Mouse (Mus musculus): Measurements from ENCODE around the gene Gmnn. TPM values are rescaled to one million over a fixed set of nuclear protein-coding genes. Genes with fewer than 3 reads are reported as not detected.

Gmnn gene
- polyA plus RNA-seq, 1 experiment = 8.3 TPM

DNA sequence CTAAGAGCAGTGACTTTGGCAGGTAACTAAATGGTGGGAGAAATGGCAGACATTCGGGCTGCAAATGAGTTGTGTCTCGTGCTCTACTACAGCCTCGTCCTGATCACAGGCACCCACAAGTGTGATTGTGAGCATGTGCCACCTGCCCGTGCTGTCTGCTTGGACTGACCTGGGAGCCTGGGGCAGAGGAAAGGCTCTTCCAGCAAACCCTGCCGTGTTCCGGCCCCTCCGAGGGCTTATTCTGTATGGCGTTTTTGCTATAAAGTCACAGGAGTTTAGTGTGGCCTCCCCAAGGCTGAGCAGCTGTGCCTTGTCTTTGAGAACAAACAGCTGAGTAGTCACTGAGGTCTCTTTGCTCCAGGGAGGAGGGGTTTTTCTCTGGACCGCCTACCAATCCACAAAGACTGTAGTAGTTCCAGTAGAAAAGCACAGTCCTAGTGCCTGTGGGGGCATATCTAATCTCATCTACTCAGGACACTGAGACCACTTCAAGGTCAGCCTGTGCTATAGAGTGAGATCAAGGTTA lies 47.3 kb downstream of the Gmnn start:
- H3K4me3 ChIP-seq (replicated peaks; ENCODE audit: insufficient read depth, low read depth, low read length) = no peak overlapping the region
- 67% methylated on average over 9 of the region's 9 CpGs for WGBS
- H3K27ac ChIP-seq (ENCODE audit: insufficient read depth, low read length) = no peak overlapping the region
- no peaks in the 10 kb centered on the region for H3K27me3 ChIP-seq (ENCODE audit: control insufficient read depth, insufficient read depth, low read length)
- DNase-seq = no peak
- TF ChIP-seq POLR2A (IDR thresholded peaks at IDR 0.05; ENCODE audit: borderline replicate concordance, insufficient read depth, low read length) = no peak
- no peak for TF ChIP-seq CTCF (IDR thresholded peaks at IDR 0.05; ENCODE audit: borderline replicate concordance, insufficient read depth, low read depth, low read length)
- H3K4me1 ChIP-seq (ENCODE audit: control insufficient read depth, insufficient read depth, low read length) = no peaks in the 10 kb centered on the region

DNA sequence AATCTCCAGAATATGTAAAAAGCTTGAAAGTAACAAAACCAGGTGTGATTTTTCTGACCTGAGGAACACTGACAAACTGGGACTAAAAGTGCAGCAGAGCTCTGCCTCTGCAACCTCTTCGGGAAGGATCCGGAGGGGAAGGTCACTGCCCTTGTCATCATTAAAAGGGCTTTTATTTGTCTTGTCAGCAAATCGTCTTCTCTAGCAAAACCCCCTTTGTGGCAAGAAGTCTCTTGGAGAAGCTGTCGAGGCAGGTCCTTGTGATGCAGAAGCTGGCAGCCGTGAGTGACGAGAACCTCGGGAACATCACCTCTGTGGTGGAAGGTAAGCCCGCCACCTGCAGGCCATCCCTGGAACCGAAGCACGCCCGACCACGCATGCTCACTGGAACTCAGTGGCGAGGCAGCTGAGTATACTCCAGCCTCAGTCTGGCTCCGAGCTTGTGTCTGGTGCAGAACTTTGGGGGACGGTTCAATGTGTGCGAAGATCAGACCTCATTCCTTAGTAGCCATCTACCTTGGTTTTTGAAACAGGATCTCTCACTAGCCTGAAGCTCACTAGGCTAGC lies 48.2 kb downstream of the Gmnn start:
- peak; percentile 83 to 89 for DNase-seq
- no peak overlapping the region for H3K27ac ChIP-seq (ENCODE audit: insufficient read depth, low read length)
- WGBS = 5% methylated on average over 16 of the region's 16 CpGs
- no peaks in the 10 kb centered on the region for H3K4me1 ChIP-seq (ENCODE audit: control insufficient read depth, insufficient read depth, low read length)
- no peaks in the 10 kb centered on the region for H3K27me3 ChIP-seq (ENCODE audit: control insufficient read depth, insufficient read depth, low read length)
- H3K4me3 ChIP-seq (replicated peaks; ENCODE audit: insufficient read depth, low read depth, low read length) = peak overlapping the region; percentile 41
- TF ChIP-seq CTCF (IDR thresholded peaks at IDR 0.05; ENCODE audit: borderline replicate concordance, insufficient read depth, low read depth, low read length) (peak; percentile 91), POLR2A (IDR thresholded peaks at IDR 0.05; ENCODE audit: borderline replicate concordance, insufficient read depth, low read length) (no peak)

DNA sequence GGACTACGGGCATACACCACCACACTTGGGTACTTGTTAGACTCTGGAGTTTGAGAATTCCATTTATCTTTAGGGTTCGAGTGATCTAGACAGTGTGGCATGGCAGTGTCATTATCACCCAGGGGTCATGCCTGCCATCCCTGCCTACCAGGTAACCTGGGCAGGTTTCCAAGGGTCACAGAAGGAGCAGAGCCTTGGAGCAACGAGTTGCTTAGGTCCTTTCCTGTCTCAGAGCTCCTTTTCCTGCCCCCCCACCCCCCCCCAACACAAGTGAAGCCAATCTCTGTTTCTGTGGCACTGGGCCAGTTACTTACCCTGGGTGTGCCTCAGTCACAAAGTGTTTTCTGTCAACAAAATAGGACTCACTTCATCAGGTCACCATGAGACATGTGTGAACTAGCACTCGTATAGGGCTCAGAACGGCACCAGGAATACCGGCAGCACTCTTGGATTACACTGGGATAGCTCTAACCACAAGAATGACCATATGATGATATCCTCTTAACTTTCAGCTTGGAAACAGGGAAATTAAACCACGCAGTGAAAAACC lies 49.1 kb downstream of the Gmnn start:
- Histone ChIP-seq H3K4me3 (replicated peaks; ENCODE audit: insufficient read depth, low read depth, low read length) (no peak overlapping the region), H3K4me1 (ENCODE audit: control insufficient read depth, insufficient read depth, low read length) (no peaks in the 10 kb centered on the region), H3K27me3 (ENCODE audit: control insufficient read depth, insufficient read depth, low read length) (no peaks in the 10 kb centered on the region), H3K27ac (ENCODE audit: insufficient read depth, low read length) (no peak overlapping the region)
- DNase-seq = no peak
- WGBS = 80% methylated on average over 7 of the region's 7 CpGs
- TF ChIP-seq CTCF (IDR thresholded peaks at IDR 0.05; ENCODE audit: borderline replicate concordance, insufficient read depth, low read depth, low read length) (no peak), POLR2A (IDR thresholded peaks at IDR 0.05; ENCODE audit: borderline replicate concordance, insufficient read depth, low read length) (no peak)

DNA sequence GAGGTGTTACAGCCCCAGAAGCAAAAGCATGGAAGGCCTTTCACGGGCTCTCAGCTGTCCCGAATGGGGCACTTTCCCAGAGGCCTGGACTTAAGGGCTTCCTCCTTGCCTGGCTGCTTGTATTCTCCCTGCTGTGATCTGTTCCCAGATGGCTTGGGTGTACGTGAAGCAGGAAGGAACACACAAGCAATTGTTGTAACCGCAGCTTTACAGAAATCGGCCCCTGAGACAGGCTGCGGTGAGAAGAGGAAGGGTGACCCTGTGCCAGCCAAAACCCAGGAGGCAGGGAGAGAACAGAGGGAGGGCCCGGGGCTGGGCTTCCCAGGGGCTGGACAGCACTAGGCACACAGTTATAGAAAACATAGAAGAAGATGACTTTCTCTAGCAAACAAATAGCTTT lies 50.8 kb downstream of the Gmnn start:
- no peaks in the 10 kb centered on the region for H3K4me1 ChIP-seq (ENCODE audit: control insufficient read depth, insufficient read depth, low read length)
- no peak for DNase-seq
- no peak overlapping the region for H3K27ac ChIP-seq (ENCODE audit: insufficient read depth, low read length)
- TF ChIP-seq CTCF (IDR thresholded peaks at IDR 0.05; ENCODE audit: borderline replicate concordance, insufficient read depth, low read depth, low read length) (no peak), POLR2A (IDR thresholded peaks at IDR 0.05; ENCODE audit: borderline replicate concordance, insufficient read depth, low read length) (no peak)
- WGBS = 43% methylated on average over 7 of the region's 7 CpGs
- no peak overlapping the region for H3K4me3 ChIP-seq (replicated peaks; ENCODE audit: insufficient read depth, low read depth, low read length)
- H3K27me3 ChIP-seq (ENCODE audit: control insufficient read depth, insufficient read depth, low read length) = no peaks in the 10 kb centered on the region

DNA sequence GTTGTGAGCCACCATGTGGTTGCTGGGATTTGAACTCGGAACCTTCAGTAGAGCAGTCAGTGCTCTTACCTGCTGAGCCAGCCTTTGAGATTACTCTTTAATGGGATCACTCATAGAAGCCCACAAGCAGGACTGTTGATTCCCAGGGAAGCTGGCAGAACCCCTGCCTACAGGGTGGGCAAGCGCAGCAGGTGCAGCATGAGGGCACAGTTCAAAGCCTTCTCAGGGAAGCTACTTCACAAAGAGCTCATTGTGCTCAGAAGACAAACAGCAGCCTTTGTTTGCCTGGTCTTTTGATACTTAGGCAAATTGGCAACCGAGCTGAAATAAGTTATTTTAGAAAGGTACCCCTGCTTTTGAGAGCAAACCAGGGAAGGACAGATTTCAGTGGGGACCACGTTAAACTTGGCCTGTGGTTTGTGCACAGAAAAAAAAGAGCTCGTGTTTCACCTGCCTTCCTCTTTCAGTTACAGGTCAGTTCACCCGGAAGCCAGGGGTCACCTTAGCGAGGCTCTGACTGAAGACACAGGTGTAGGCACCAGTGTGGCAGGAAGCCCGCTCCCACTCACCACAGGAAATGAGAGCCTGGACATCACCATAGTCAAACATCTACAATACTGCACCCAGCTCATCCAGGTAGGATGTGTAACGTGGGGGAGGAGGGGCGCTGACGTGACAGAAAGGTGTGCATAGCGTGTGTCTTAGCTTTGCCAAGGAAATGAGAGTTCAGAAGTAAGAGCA lies 51.9 kb downstream of the Gmnn start:
- Histone ChIP-seq H3K4me1 (ENCODE audit: control insufficient read depth, insufficient read depth, low read length) (no peaks in the 10 kb centered on the region), H3K27me3 (ENCODE audit: control insufficient read depth, insufficient read depth, low read length) (no peaks in the 10 kb centered on the region), H3K27ac (ENCODE audit: insufficient read depth, low read length) (no peak overlapping the region), H3K4me3 (replicated peaks; ENCODE audit: insufficient read depth, low read depth, low read length) (no peak overlapping the region)
- DNase-seq = no peak
- no peak for TF ChIP-seq CTCF (IDR thresholded peaks at IDR 0.05; ENCODE audit: borderline replicate concordance, insufficient read depth, low read depth, low read length)
- TF ChIP-seq POLR2A (IDR thresholded peaks at IDR 0.05; ENCODE audit: borderline replicate concordance, insufficient read depth, low read length) = no peak
- WGBS = 69% methylated on average over 12 of the region's 12 CpGs

DNA sequence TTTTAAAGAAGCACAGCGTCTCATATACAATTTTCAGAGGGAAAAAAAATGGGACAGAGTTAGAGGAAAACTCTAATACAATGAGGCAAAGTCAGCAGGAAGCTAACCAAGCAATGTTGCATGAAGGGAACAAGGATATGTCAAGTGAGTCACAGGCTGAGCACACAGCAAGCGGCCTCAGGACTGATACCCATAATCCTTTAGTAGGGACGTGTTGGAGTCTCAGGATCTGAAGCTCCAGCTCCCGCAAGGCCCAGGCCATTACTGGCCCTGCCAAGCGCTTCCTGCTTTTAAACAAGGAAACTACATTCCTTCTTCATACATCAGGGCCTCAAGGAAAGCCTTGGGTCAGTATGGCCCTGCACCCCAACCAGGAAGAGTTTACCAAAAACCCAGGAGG lies 59.6 kb downstream of the Gmnn start:
- Histone ChIP-seq H3K27ac (ENCODE audit: insufficient read depth, low read length) (no peak overlapping the region), H3K27me3 (ENCODE audit: control insufficient read depth, insufficient read depth, low read length) (no peaks in the 10 kb centered on the region; the same call in 1 of the 2 replicates), H3K4me3 (replicated peaks; ENCODE audit: insufficient read depth, low read depth, low read length) (no peak overlapping the region), H3K4me1 (ENCODE audit: control insufficient read depth, insufficient read depth, low read length) (no peaks in the 10 kb centered on the region)
- no peak for TF ChIP-seq POLR2A (IDR thresholded peaks at IDR 0.05; ENCODE audit: borderline replicate concordance, insufficient read depth, low read length)
- TF ChIP-seq CTCF (IDR thresholded peaks at IDR 0.05; ENCODE audit: borderline replicate concordance, insufficient read depth, low read depth, low read length) = no peak
- 82% methylated on average over 5 of the region's 5 CpGs for WGBS
- no peak for DNase-seq

Other genes with a start within 250 kb of the Gmnn start
- 8.5 and 8.9 TPM in 2 replicates for gene Ripor2, start 179.7 kb downstream of the Gmnn start, polyA plus RNA-seq (2012; rRNA removed)
- gene Armh2, start 20.7 kb downstream of the Gmnn start, polyA plus RNA-seq (2012; rRNA removed) = not detected in 2 replicates
- gene BC005537, start 39.7 kb upstream of the Gmnn start, polyA plus RNA-seq (2012; rRNA removed) = 106 and 107 TPM in 2 replicates
- gene Acot13, start 69.6 kb upstream of the Gmnn start, polyA plus RNA-seq (2012; rRNA removed) = 150 and 152 TPM in 2 replicates
- gene Tdp2, start 69.8 kb upstream of the Gmnn start, polyA plus RNA-seq (2012; rRNA removed) = 43.4 and 46.3 TPM in 2 replicates
- 4.7 and 5.6 TPM in 2 replicates for gene D130043K22Rik, start 83.2 kb upstream of the Gmnn start, polyA plus RNA-seq (2012; rRNA removed)
- 42.6 and 43.6 TPM in 2 replicates for gene Aldh5a1, start 175.7 kb upstream of the Gmnn start, polyA plus RNA-seq (2012; rRNA removed)
- 28.5 and 29.8 TPM in 2 replicates for gene Gpld1, start 181.2 kb upstream of the Gmnn start, polyA plus RNA-seq (2012; rRNA removed)